Mouse (Mus musculus) left cerebral cortex, postnatal 25 days (tissue): ENCODE results near the gene Pgrmc2. TPM values are rescaled to one million over a fixed set of nuclear protein-coding genes. Genes with fewer than 3 reads are reported as not detected.
A peak's percentile ranks its signal among the peaks of the same experiment; 100 is the strongest.

Source experiments
- DNase-seq, 2 experiments: peaks; one replicate each; pipeline ENCODE4 v3.0.0; 2022; ENCODE audit warnings: low spot score in 2 of 2, mixed read lengths in 1 of 2
- intact Hi-C: fragments of 180-260 bp; cut with DNase I; formaldehyde crosslinking; loops from one replicate; pipeline ENCODE4 v1.15.1; 2025
- total RNA-seq, 2 experiments: library from RNA; stranded (reverse); gene quantifications; 2 replicates each; pipeline ENCODE4 v1.2.3; 2021

Pgrmc2 gene
- total RNA-seq, 2 experiments from 2014 or later: 57.3 to 57.6 TPM

DNA sequence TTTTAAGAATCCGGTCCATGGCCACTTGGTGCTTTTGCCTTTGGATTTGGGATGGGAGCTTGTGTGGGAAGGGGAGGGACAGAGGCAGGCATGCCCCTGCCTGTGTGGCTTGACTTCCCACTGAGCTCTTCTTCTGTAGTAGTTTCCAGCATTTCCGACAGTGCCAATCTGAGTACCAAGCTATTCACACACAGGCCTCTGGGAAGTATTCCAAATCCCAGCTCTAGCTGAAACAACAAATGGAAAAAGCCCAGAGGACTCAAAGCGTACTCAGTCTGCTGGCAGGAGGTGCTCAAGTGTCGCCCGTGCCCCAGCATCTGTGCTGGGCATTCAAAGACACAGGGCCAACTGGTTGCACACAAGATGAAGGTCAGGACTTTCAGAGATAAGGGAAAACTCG is 60.9 kb downstream of the Pgrmc2 start:
- intact Hi-C loops: no loop called here
- DNase-seq: peak; percentile 16 to 77

DNA sequence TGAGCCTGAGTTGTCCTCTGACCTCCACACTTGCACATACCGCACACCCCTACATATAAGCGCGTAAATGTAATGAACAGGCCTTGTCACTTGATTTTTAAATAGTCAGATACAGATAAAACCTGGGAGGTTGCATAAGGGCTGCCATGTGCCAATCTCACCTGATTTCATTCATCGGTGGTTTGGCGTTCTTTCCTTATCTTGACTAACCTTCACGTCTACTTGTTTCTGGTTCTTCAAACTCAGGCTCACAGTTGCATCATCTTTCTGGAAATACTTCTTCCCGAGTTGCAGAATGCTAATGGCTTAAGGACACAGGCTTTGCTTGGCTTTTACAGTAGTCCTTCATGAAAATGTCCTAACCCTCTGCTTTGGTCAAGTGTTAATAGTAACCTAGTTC is 62.2 kb downstream of the Pgrmc2 start:
- intact Hi-C loops: no loop called here
- DNase-seq: no peak

DNA sequence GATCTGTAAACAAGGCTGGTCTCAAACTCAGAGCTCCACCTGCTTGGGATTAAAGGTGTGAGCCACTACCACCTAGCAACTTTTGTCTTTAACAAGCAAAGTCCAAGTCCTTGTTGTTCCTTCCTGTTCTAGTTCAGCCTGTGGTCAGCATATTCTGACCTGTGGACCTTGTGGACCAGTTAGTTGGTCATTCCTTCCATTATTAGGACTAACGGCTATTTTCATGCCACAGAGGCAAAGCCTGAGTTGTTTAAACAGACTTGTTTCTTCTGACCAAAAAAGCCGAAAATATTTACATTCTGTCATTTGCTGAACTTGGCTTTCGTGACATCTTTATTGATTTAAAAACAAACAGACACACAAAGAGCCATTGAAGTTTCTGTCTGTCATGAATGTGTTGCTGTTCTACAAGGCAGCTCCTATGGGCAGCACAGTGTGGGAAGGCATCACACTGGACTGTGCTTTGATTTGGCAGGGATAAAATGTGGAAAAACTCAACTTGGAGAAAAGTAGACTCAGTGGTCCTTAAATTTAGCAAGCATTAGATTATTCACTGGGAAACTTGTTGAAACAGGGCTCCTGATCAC is 64.7 kb downstream of the Pgrmc2 start:
- DNase-seq: no peak

More for the DNA sequence above, 64.7 kb downstream of the Pgrmc2 start:
- intact Hi-C loops: no loop called here

Other genes starting within 250 kb of the Pgrmc2 start
- 10 to 100 TPM; 19.0 to 20.0 TPM for gene Mfsd8, start 236.2 kb downstream of the Pgrmc2 start, total RNA-seq
- 10 to 100 TPM; 11.8 to 12.6 TPM for gene Abhd18, start 236.1 kb downstream of the Pgrmc2 start, total RNA-seq
- under 1 TPM in 1 of 2 experiments, not detected in 1; 0.27 TPM for gene 1700034I23Rik, start 180.5 kb downstream of the Pgrmc2 start, total RNA-seq
- 10 to 100 TPM; 20.8 to 24.7 TPM for gene Larp1b, start 133.2 kb downstream of the Pgrmc2 start, total RNA-seq